Mouse (Mus musculus): Measurements from ENCODE around the gene Rad51b. TPM values are rescaled to one million over a fixed set of nuclear protein-coding genes. Genes with fewer than 3 reads are reported as not detected.

Rad51b gene
- total and polyA plus RNA-seq, 3 experiments, result 6.5 to 8.6 (median 8.5) TPM

GRCm38 (mm10) chr12:79787538-79787937 is 490.5 kb downstream of the Rad51b start (continued):
- no peak for TF ChIP-seq MXI1 (IDR thresholded peaks at IDR 0.05; ENCODE audit: low read depth, low read length)

- H3K27ac ChIP-seq (ENCODE audit: insufficient read depth, low read depth), result no peak overlapping the region
- in situ Hi-C loops (cut with MboI; ENCODE audit: low pct_ligation_motif_present, low pct_unique_long_range_greater_than_20kb, low sequenced_read_pairs), result no loop called here
- H3K79me2 ChIP-seq (replicated peaks; ENCODE audit: control insufficient read depth, extremely low read depth, insufficient read depth, poor library complexity, severe bottlenecking), result no peaks in the 10 kb centered on the region
- no peaks in the 10 kb centered on the region for H3K9me3 ChIP-seq (replicated peaks; ENCODE audit: low read length)
- no peak overlapping the region for H3K4me3 ChIP-seq (replicated peaks in 1 of 3; ENCODE audit: low read depth in 2 of 3, low read length in 2 of 3, poor library complexity in 1 of 3)
- H3K4me2 ChIP-seq (ENCODE audit: insufficient read depth, low read depth, poor library complexity, severe bottlenecking), result no peak overlapping the region
- dilution Hi-C loops (cut with MboI; ENCODE audit: extremely low pct_ligation_motif_present, extremely low pct_unique_long_range_greater_than_20kb, low sequenced_read_pairs), result no loop called here
- peaks cover 3 to 11% of the 10 kb centered on the region in 2 experiments for H3K4me1 ChIP-seq (ENCODE audit: control insufficient read depth in 1 of 2, insufficient read depth in 2 of 2)
- no peak for TF ChIP-seq ZKSCAN1 (IDR thresholded peaks at IDR 0.05; ENCODE audit: borderline replicate concordance, low read depth, low read length)
- TF ChIP-seq MEF2A (IDR thresholded peaks at IDR 0.05; ENCODE audit: borderline replicate concordance, low read depth, low read length), result no peak
- no peak for TF ChIP-seq POLR2A (IDR thresholded peaks at IDR 0.05; ENCODE audit: low read depth, low read length)
- TF ChIP-seq USF1 (IDR thresholded peaks at IDR 0.05; ENCODE audit: low read depth, low read length), result no peak
- TF ChIP-seq ELF1 (IDR thresholded peaks at IDR 0.05; ENCODE audit: low read depth, low read length), result no peak
- TF ChIP-seq MAFK (IDR thresholded peaks at IDR 0.05; ENCODE audit: insufficient replicate concordance, low read length), result no peak
- no peak for TF ChIP-seq JUN (IDR thresholded peaks at IDR 0.05; ENCODE audit: insufficient read depth, low read depth, low read length)
- TF ChIP-seq NELFE (IDR thresholded peaks at IDR 0.05; ENCODE audit: low read depth, low read length), result no peak
- no peak for TF ChIP-seq E2F4 (IDR thresholded peaks at IDR 0.05; ENCODE audit: insufficient replicate concordance, low read depth, low read length)
- no peak for TF ChIP-seq GABPA (IDR thresholded peaks at IDR 0.05; ENCODE audit: insufficient replicate concordance, low read depth, low read length)
- no peak for TF ChIP-seq CHD2 (IDR thresholded peaks at IDR 0.05; ENCODE audit: low read length)
- TF ChIP-seq HCFC1 (IDR thresholded peaks at IDR 0.05; ENCODE audit: low read depth, low read length), result no peak
- TF ChIP-seq POLR2AphosphoS2 (IDR thresholded peaks at IDR 0.05; ENCODE audit: low read depth, low read length), result no peak
- TF ChIP-seq ETS1 (conservative IDR thresholded peaks at IDR 0.05; ENCODE audit: low read depth, low read length), result no peak
- TF ChIP-seq CHD1 (IDR thresholded peaks at IDR 0.05; ENCODE audit: low read depth, low read length), result no peak
- no peak for TF ChIP-seq ZNF384 (IDR thresholded peaks at IDR 0.05; ENCODE audit: low read depth, low read length)
- TF ChIP-seq MYC (IDR thresholded peaks at IDR 0.05; ENCODE audit: low read depth, low read length), result no peak
- TF ChIP-seq NRF1 (IDR thresholded peaks at IDR 0.05; ENCODE audit: low read depth, low read length), result no peak
- no peaks in the 10 kb centered on the region for H3K36me3 ChIP-seq (replicated peaks in 1 of 2; ENCODE audit: control insufficient read depth in 1 of 2, insufficient read depth in 1 of 2, low read length in 1 of 2)
- no peak overlapping the region for H3K9ac ChIP-seq (ENCODE audit: insufficient read depth, low read depth)
- no peaks in the 10 kb centered on the region for H3K27me3 ChIP-seq (replicated peaks)
- DNase-seq (ENCODE audit: extremely low read depth), result no peak
Measured at GRCm38 (mm10) chr12:79788340-79788739, 491.3 kb downstream of the Rad51b start.

DNA sequence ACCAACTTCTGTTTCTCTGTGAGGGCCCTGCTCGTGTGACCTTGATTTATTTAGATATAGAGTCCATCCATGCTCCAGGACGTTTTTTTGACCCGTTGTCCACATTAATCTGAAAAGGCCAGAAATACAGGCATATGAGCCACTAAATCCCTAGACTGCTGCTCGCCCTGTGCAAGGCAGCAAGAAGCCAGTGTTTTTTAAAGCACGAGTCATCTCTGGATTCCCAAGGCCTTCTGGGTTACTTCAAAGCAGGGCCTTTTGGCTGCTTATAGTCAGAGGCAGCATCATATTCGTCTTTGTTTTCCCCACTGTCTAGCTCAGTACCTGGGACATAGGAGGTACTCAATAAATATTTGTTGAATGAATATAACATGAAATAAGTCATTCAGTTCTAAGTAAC is 492.4 kb downstream of the Rad51b start:
- TF ChIP-seq MEF2A (IDR thresholded peaks at IDR 0.05; ENCODE audit: borderline replicate concordance, low read depth, low read length) (no peak), CHD2 (IDR thresholded peaks at IDR 0.05; ENCODE audit: low read length) (no peak), SIN3A (IDR thresholded peaks at IDR 0.05; ENCODE audit: low read length) (no peak)
- H3K27ac ChIP-seq (ENCODE audit: insufficient read depth, low read depth), result no peak overlapping the region
- dilution Hi-C loops (cut with MboI; ENCODE audit: extremely low pct_ligation_motif_present, extremely low pct_unique_long_range_greater_than_20kb, low sequenced_read_pairs), result no loop called here
- DNase-seq (ENCODE audit: extremely low read depth), result no peak
- no peaks in the 10 kb centered on the region for H3K27me3 ChIP-seq (replicated peaks)
- peaks cover 6 to 16% of the 10 kb centered on the region in 2 experiments for H3K4me1 ChIP-seq (ENCODE audit: control insufficient read depth in 1 of 2, insufficient read depth in 2 of 2)
- no peak overlapping the region for H3K9ac ChIP-seq (ENCODE audit: insufficient read depth, low read depth)
- H3K4me3 ChIP-seq (replicated peaks in 1 of 3; ENCODE audit: low read depth in 2 of 3, low read length in 2 of 3, poor library complexity in 1 of 3), result no peak overlapping the region
- H3K9me3 ChIP-seq (replicated peaks; ENCODE audit: low read length), result no peaks in the 10 kb centered on the region
- no peaks in the 10 kb centered on the region for H3K36me3 ChIP-seq (replicated peaks in 1 of 2; ENCODE audit: control insufficient read depth in 1 of 2, insufficient read depth in 1 of 2, low read length in 1 of 2)
- no peak overlapping the region for H3K4me2 ChIP-seq (ENCODE audit: insufficient read depth, low read depth, poor library complexity, severe bottlenecking)
- no peaks in the 10 kb centered on the region for H3K79me2 ChIP-seq (replicated peaks; ENCODE audit: control insufficient read depth, extremely low read depth, insufficient read depth, poor library complexity, severe bottlenecking)
- in situ Hi-C loops (cut with MboI; ENCODE audit: low pct_ligation_motif_present, low pct_unique_long_range_greater_than_20kb, low sequenced_read_pairs), result no loop called here
